Mouse (Mus musculus): Measurements from ENCODE around the gene Zfp423. TPM values are rescaled to one million over a fixed set of nuclear protein-coding genes. Genes with fewer than 3 reads are reported as not detected.
A peak's percentile ranks its signal among the peaks of the same experiment; 100 is the strongest.

The Zfp423 gene
- total RNA-seq, 1 experiment from 2014 or later, result 22.0 TPM

DNA sequence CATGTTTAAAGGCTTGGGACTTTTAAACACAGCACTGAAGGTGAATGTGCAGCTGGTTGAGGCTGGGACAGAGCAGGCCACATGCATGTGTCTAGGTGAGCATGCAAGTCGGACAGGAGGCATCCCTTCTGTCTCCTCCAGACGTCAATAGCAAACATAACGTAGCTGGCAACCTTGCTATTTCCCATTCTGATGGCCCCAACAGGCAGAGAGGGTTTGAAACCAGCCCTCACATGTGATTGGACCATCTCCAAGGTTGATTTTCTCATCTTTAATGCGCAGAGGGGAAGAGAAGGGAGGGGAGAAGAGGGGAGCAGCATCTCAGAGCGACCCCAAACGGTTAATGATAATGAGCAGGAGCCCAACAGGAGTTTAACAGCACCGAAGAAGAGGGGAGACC is 123.5 kb downstream of the Zfp423 start:
- no peak for DNase-seq

DNA sequence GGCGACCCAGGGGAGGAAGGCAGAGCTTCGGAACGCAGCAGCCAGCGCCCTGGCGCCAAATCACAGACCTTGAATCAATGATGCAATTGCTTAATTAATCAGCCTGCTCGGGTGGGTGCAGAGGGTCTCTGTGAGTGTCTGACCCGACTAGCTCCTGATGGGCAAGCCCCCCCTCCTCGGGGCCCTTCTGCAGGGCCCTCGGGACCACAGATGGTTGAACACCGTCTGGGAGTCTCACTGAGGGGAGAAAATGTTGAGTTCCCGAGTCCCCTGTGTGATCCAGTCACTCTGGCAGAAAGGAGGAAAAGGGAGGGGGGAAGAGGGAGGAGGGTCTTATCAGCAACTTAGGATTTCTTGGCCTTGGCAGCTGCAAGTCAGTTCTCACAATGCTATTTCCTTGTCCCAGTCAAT is 124.0 kb downstream of the Zfp423 start:
- peak; percentile 16 for DNase-seq

DNA sequence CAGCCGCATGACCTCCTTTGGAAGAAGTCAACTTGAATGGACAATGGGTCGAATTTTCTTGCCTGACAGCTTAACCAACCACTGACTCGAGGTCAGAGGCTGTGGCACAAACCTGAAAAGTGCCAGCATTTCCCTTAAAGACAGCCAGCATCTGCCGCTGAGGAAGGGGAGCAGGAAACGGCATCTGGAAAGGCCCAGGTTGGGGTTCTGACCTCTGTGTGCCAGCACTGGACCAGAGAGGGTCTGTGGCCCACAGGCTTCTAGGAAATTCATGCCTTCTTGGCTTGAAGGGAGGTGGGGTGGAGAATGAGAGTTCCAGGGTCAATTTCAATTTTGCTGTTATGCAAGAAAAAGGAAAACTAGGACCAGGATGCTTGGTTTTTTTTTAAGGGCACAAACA is 124.7 kb downstream of the Zfp423 start:
- no peak for DNase-seq

DNA sequence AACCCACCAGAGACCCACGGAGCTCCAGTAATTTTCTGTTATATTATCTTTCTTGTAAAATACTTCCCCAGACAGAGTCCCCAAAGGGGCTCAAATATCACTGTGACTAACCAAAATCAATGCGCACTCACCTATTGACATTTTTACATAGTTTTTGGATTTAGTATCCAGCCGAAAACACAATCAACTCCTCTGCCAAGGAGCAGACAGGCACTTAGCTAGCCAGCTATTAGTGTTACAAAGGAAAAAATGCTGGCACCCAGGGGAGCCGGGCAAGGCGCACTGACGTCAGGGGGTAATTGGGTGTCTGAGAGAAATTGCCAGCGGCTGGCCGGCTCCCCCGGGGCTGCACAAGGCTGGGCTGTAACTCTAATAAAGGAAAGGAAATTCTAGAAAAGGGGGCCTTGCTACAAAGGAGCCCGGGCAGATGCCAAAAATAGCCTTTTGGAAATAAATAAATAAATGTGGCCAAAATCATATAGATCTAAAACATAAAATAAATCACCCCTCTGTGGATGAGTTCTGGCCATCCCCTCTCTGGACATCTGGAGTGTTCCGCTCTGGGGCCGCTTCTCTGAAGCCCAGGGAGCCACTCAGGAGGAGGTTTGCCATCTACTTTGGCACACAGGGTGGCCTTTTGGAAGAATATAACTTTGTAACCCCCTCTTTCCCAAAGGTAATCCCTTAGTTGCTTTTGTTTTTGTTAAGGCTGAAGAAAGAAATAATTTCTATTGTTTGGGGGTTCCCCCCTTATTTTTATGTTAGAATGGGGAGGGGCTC is 125.4 kb downstream of the Zfp423 start:
- DNase-seq, result peak; percentile 66

DNA sequence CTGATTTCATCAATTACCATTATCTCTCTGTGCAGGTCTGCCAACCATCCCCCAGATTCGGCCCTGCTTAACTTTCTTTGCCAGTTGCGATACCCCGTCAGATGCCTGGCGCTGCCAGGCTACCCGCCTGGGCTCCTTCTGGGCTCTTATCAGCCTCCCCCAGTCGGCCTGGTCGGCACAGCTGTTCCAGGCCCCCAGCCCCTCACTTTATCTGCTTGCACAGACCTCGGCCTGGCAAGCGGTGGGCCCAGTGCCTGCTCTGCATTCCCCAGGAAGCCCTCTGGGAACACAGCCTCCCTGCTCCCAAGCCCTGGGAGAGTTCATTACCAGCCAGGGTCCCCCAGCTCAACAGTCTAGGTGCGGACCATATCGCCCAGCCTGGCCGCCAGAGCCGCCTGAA is 126.1 kb downstream of the Zfp423 start:
- DNase-seq, result no peak

DNA sequence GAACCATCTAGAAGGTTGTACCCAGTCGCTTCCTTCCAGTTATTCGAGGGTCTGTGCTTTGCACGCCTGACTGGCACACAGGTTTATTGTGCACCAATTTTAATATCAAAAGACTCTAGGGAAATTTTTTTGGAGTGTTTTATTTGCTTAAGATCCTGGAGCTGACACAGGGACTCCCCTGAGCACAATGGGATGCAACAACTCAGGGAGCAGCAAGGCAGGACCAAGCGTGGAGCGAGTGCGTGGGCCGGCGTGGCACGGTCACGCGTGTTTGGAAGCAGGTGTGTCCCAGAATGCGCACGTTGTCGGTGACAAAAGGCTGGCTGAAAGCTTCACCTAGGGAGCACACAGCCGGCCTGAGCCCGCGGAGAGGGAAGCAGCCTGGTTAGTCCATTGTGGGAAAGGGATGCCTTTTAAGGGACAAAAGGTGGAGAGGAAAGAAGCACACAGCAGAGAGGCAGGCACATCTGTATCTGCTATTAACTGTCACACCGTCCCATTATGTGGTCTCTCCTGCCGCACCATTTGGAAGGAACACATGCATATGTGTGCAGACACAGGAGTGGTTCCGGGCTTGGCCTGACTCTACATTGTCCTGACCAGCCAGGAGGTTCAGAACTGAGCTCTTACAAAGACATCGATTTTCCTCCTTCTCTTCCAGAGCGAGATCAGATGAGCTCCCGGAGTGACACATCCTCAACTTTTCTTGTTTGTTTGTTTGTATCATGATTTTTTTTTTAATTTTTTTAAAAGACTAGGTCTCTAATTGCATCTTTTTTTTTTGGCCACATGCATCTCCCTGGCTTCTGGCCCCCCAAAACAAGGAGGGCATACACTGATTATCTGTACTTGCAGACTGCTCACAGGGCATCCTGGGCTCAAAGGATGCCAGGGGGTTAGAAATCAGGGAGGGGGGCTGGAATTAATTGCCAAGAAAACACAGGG is 126.7 kb downstream of the Zfp423 start:
- no peak for DNase-seq

DNA sequence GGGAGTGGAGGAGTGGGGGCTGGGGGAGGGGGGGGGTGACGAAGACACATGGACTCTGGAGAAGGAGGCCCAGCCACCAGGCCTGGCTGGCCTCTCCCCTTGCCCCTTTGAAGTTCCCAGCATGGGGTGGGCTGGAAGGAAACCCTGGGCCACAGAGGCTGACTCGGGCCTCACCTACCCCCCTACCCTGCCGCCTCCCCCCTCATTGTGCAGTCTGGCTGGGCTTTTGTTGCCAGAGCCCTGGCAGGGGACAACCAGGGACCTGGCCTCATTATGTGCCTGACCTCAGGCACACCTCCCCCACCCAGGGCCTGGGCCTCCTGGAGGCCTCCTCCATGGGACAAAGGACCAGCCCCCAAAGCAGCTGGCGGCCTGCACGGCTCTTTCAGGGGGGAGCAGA is 127.8 kb downstream of the Zfp423 start:
- DNase-seq, result no peak

DNA sequence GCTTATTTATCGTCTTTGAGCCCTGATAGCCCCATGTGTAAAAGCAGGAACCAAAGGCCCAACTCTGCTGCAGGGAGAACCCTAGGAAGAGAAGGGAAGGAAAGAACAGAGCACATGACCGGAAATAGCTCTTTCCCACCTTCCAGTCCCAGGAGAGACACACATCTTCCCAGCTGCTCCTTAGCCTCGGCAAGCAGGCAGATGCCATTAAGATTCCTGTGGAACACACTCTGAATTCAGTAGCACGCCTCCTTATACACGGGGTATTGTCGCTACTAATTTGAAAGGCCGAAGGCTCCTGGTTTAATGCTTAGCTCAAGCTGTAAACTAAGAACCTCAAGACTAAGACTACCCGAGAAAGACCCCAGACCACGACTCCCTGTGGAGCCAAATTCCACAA is 128.3 kb downstream of the Zfp423 start:
- no peak for DNase-seq

DNA sequence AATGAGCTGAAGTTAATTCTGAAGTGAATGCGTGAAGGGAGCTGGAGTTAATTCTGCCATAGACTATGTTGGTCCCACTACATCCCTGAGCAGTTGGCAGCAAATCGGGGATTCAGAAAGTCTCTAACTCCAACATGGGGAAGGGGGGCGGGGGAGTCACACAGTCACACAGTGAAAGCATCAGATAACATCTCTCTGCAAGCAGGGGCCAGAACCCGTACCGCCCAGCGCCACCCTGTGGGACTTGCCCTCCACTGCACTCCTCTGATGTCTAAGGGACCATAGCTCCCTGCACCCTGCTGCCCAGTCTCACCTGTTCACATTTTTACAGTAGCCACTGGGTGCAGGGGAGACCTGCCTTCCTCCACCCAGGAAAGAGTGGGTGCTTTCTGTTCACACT is 129.2 kb downstream of the Zfp423 start:
- peak; percentile 65 for DNase-seq

DNA sequence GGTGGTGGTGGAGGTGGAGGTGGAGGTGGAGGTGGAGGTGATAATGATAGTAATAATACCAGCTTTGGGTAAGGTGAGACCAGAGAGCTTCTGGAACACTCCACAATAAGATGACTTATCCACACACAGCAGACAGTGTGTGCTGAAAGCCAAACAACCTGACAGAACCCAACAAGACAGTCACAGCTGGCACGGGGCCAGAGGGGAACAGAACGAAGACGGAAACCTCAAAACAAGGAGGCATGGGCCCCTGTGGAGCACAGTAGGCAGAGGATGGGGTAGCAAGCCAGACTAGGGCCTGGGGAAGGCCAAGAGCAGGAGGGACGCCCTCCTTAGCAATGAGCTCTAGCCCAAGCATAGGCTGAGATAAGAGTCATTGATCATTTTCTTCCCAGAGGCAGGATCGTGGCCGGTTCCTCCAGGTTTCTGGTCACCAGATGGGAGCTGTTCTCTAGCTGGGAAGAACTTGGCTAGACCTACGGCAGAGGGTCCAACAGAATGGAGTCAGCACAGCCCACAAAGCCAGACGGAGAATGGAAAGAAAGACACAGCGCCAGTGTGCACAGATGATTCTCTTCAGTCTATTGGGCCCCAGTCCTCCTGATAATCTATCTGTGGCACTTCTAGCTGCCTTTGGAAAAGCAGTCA is 133.3 kb downstream of the Zfp423 start:
- DNase-seq, result no peak

DNA sequence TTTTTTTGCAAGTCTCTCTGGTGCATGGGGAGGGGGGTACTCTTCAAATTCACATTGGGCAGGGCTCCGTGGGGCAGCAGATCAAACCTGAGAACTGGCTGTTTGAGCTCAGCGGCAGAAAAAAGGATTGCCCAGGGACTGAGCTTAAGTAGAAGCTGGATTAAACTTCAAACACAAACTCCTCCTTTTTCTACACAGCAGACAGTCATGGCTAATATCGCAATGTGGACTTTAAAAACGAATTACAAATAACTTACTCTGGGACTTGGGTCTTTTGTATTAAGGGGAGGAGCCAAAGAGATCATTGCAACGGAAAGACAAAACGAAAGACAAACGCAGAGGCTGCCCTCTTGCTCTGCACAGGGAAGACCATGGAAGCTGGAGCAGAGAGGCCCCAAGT is 136.2 kb downstream of the Zfp423 start:
- DNase-seq, result no peak

DNA sequence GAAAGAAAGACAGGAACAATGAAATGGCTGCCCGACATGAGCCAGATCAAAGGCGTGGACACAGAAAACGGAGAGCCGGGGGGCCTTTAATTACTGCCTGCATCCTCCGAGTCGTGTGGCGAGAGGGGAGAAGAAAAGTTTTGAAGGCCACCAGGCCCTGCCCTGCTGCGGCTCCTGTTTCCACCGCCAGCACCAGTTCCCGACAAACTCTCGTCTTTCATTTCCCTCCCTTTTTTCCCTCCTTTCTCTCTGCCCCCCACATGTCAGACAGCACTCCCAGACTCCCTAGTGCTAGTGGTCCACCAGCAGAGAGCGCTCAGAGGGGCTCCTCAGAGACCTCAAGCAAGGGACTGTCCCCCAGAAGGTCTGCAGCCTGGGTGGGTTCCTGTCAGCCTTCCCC is 136.7 kb downstream of the Zfp423 start:
- no peak for DNase-seq

DNA sequence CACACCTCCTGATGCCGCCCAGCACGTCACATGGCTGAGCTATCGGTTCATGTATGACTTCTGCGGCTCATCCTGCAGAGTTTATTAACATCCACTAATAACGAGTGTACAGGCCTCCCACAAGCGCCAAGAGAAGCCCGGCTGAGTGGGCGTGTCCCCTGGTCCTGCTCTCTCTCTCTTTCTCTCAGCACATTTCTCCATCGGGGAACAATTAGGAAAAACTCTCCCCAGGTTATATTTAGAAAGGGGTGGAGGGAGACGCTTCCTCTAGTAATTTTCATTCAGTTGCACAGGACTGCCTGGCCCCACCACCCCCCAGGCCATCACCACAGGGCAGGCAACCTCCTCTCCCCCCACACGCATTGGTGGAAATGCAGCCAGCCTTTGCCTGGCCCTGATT is 137.2 kb downstream of the Zfp423 start:
- no peak for DNase-seq

DNA sequence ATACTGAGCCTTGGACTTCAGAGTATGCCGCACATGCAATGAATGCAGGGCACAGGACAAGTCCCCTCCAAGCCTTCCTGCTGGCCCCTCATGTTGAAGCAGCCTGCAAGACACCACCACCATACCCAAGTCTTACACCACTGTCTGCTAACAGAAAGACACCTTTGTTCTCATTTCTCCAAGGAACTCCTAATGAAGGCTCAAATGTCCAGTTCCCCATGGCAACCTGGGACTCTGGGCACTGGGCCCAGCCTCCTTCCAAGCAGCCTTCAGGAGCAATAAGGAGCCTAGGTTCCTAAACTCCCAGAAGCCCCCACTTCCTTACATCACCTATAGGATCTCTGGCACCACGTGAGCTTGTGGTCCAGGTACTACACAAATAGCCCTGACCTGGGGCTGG is 137.7 kb downstream of the Zfp423 start:
- no peak for DNase-seq

DNA sequence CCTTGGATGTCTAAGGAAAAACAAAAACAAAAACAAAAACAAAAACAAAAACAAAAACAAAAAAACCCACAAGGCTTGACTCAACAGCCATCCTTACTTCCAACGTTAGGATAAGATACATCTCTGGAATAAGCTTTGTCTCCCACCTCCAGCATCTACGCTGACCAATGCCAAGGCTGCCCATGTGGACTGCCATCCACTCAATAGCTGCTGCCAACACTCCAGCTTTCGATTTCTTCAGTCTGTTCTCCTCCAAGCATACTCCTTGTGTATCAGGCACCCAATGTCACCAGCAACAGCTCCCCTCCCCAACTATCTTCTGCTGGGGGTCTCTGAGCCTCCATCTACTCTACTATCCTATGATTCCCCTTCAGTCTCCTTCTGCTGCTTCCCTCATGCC is 140.1 kb downstream of the Zfp423 start:
- DNase-seq, result no peak

DNA sequence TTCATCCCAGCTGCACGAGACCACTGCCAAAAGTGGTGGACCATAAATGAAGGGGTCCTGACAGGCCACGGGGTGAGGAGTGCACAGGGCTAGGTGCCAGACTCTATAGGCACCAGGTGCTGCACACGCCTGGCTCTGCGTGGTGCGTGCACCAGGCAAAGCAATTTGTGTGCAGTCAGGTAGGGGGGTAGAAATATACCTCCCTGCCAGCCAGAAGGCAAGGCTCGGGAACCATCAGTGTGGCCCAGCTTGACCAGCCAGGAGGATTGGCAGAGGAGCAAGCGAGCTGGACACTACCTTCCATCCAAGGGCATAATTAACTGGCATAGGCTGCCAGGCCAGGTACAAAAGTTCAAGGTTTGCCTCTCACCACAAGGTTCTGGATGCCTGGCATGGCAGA is 140.9 kb downstream of the Zfp423 start:
- DNase-seq, result no peak

DNA sequence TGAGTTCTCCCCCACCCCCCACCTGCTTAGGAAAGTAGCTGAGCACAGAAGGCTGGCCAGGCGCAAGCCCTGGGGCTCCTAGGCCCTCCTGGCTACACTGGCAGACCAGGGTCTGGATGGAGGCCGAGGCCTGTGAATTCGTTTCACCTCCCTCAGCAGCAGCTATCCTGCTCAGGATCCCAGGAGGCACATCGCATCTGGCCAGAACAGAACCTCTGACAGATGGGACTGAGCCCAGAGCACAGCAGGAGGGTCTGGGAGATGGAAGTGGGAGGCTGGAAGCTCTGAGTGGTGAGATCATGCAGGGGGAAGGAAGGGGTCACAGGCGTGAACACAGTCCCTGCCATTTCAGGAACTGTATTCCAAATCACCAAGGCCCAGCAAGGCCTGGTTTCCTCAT is 143.3 kb downstream of the Zfp423 start:
- DNase-seq, result no peak

DNA sequence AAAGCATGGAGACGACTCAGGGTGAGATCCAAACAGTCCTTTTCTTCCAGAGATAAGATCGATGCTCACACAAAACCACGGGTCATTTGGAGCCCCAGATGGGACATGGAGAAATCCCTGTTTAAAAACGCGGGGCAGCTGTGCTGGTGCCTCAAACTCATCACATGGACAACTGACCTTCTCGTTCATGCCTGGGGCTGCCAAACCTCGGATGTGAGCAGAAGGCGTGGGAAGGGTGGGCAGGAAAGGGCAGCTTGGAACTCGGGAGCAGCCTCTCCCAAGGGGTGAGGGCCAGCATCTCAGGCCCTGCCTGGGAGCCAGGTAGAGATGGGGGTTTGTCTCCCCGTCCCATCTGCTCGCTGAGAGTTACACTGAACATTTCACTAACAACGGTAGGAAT is 146.7 kb downstream of the Zfp423 start:
- DNase-seq, result no peak

DNA sequence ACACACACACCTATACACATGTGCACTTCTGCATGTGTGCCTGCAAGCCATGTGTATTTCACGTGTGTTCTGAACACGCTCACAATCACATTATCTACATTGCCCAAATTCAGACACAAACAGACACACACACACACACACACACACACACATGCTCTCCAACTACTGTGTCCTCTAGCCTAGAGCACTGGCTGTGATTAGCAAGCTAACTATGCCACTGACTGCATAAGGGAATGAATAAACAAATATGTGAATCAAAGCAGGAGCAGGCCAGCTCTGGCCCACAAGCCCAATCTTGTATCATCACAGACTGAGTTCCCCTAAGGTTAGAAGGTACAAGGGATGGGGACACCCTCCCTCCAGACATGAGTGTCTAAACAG is 147.3 kb downstream of the Zfp423 start:
- no peak for DNase-seq

DNA sequence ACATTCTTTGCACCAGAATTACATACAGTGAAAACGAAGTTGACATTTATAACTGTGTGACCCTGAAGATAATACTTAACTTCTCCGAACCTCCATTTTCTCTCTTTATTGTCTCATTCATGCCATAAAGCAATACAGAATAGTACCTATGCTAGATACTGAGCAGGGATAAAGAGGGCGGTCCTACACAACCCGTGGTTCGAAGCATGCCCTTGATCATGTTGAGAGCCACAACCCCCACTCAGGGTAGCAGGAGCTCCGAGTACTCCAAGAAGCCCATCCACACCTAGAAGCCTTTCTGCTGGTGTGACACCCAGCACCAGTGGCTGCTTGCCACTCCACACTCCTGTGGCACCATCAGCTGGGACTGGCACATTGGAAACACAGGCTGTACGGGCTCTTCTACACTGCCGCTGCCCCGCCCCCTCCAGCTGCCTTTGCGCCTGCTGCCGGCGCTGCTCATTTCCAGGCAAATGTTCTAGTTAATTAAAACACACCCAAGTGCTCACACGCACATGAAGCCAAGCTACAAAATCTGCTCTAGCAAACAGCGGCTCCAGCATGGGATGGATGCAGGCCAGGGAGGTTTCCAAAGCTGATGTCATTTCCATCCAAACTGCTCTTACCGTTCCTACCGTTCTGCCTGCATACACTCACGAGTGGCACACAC is 147.9 kb downstream of the Zfp423 start:
- DNase-seq, result peak; percentile 36

DNA sequence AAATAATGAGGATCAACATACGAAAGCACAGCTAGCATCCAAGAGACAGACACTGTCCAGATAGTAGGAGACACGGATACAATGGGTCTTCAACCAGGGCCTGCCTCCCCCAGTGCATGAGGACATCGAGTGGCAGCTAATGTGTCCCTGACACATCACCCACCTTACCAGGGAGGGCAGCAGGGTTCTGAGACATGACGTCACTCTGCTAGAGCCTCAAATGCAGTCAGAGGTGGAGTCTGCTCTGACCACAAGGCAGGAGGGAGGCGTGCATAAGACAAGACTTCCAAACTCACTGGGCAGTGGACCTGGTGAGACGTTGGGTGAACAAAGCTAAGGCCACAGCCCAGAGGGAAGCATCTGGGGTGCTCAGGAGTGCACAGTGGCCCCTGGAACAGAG is 148.6 kb downstream of the Zfp423 start:
- DNase-seq, result no peak

DNA sequence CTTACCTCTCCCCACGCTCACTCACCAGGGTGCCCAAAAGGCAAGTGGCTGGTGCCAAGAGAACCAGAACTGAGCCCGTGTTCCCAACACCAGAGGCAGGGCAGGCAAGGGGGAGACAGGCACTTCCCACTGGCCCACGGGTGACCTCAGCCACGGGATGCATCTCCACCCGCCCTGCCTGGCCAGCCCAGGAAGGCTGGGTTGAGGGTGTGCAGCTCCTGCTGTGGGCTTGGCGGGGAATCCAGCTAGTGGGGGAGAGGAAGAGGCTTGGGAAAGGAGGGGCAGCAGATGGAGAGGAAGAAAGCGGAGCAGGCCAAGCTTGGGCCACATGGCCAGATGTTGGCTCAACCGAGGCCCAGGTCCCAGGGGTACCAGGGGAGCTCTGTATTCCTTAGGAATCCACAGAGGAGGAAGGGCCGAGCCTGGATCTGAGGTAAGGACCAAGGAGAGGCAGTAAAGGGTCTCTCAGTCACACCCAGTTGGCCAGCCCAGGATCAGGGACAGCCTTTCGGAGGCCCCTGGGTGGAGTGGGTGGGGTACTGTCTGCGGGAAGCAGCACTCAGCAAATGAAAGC is 155.0 kb downstream of the Zfp423 start:
- peak; percentile 52 for DNase-seq
